Mouse (Mus musculus): Measurements from ENCODE around the gene Hpd. TPM values are rescaled to one million over a fixed set of nuclear protein-coding genes. Genes with fewer than 3 reads are reported as not detected.

Hpd gene
- total and polyA plus RNA-seq, 3 experiments, result 0.20 TPM; not detected in 2

DNA sequence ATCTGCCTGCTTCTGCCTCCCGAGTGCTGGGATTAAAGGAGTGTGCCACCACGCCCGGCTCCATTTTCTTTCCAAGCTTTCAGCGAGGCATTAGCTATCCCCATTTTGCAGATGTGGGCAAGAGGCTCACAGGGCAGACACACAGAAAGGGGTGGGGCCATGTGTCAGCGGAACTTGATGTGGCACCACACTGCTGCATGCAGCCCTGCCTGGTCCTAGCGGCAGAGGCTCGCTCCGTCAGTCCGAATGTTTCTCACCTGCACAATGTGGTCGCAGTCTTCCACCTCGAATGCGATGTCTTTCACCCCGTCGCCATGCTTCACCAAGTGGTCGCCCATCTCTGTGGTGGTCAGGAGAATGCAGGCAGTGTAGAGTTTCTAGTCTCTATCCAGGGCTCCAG, 2.1 kb downstream of the Hpd start:
- Histone ChIP-seq H3K27me3 (replicated peaks) (peaks cover 2% of the 10 kb centered on the region), H3K4me3 (replicated peaks in 1 of 3; ENCODE audit: low read depth in 2 of 3, low read length in 2 of 3, poor library complexity in 1 of 3) (no peak overlapping the region), H3K27ac (ENCODE audit: insufficient read depth, low read depth) (no peak overlapping the region), H3K9me3 (replicated peaks; ENCODE audit: low read length) (peaks cover 16% of the 10 kb centered on the region), H3K9ac (ENCODE audit: insufficient read depth, low read depth) (no peak overlapping the region), H3K36me3 (replicated peaks in 1 of 2; ENCODE audit: control insufficient read depth in 1 of 2, insufficient read depth in 1 of 2, low read length in 1 of 2) (no peaks in the 10 kb centered on the region), H3K4me1 (ENCODE audit: control insufficient read depth in 1 of 2, insufficient read depth in 2 of 2) (peaks cover 0 to 22% of the 10 kb centered on the region in 2 experiments; a peak in 2 of 4 replicates), H3K4me2 (ENCODE audit: insufficient read depth, low read depth, poor library complexity, severe bottlenecking) (no peak overlapping the region), H3K79me2 (replicated peaks; ENCODE audit: control insufficient read depth, extremely low read depth, insufficient read depth, poor library complexity, severe bottlenecking) (no peaks in the 10 kb centered on the region)
- DNase-seq (ENCODE audit: extremely low read depth), result no peak
- in situ Hi-C loops (cut with MboI; ENCODE audit: low pct_ligation_motif_present, low pct_unique_long_range_greater_than_20kb, low sequenced_read_pairs) (no loop called here), dilution Hi-C loops (cut with MboI; ENCODE audit: extremely low pct_ligation_motif_present, extremely low pct_unique_long_range_greater_than_20kb, low sequenced_read_pairs) (no loop called here)
- TF ChIP-seq PAX5 (IDR thresholded peaks at IDR 0.05; ENCODE audit: low read length) (no peak), UBTF (IDR thresholded peaks at IDR 0.05; ENCODE audit: low read depth, low read length) (no peak), HCFC1 (IDR thresholded peaks at IDR 0.05; ENCODE audit: low read depth, low read length) (no peak), MAX (IDR thresholded peaks at IDR 0.05; ENCODE audit: low read length) (no peak), TCF12 (IDR thresholded peaks at IDR 0.05; ENCODE audit: low read depth, low read length) (no peak), TBP (conservative IDR thresholded peaks at IDR 0.05; ENCODE audit: low read depth, low read length) (no peak), JUND (conservative IDR thresholded peaks at IDR 0.05; ENCODE audit: low read depth, low read length) (no peak)

DNA sequence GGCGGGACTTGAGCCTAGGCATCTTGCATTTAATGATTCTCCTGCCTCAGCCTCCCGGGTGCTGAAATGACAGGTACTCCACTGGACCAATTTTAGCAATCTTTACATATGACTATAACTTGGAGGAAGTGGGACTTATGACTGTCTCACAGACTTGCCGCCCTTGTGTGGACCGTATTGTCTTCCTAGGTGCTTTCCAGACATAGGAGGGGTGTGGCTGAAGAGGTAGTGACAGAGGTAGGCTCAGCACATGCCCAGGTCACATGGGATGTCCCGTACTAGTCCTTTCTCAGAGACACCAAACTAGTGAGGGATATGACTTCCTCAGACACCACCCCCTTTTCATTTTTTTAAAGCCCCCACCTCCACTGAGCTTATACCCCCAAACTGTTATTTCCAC, 3.7 kb downstream of the Hpd start:
- dilution Hi-C loops (cut with MboI; ENCODE audit: extremely low pct_ligation_motif_present, extremely low pct_unique_long_range_greater_than_20kb, low sequenced_read_pairs), result no loop called here
- Histone ChIP-seq H3K9ac (ENCODE audit: insufficient read depth, low read depth) (no peak overlapping the region), H3K9me3 (replicated peaks; ENCODE audit: low read length) (peaks cover 22% of the 10 kb centered on the region), H3K27me3 (replicated peaks) (no peaks in the 10 kb centered on the region), H3K27ac (ENCODE audit: insufficient read depth, low read depth) (no peak overlapping the region), H3K36me3 (replicated peaks in 1 of 2; ENCODE audit: control insufficient read depth in 1 of 2, insufficient read depth in 1 of 2, low read length in 1 of 2) (no peaks in the 10 kb centered on the region), H3K4me3 (replicated peaks in 1 of 3; ENCODE audit: low read depth in 2 of 3, low read length in 2 of 3, poor library complexity in 1 of 3) (no peak overlapping the region), H3K79me2 (replicated peaks; ENCODE audit: control insufficient read depth, extremely low read depth, insufficient read depth, poor library complexity, severe bottlenecking) (no peaks in the 10 kb centered on the region), H3K4me2 (ENCODE audit: insufficient read depth, low read depth, poor library complexity, severe bottlenecking) (0 out of 2 replicates have a peak overlapping the region, but pooled peaks have one; percentile 37), H3K4me1 (ENCODE audit: control insufficient read depth in 1 of 2, insufficient read depth in 2 of 2) (peaks cover 0 to 22% of the 10 kb centered on the region in 2 experiments; a peak in 2 of 4 replicates)
- in situ Hi-C loops (cut with MboI; ENCODE audit: low pct_ligation_motif_present, low pct_unique_long_range_greater_than_20kb, low sequenced_read_pairs), result no loop called here
- DNase-seq (ENCODE audit: extremely low read depth), result peak; percentile 26
- no peak for TF ChIP-seq ELF1 (IDR thresholded peaks at IDR 0.05; ENCODE audit: low read depth, low read length)
- no peak for TF ChIP-seq CTCF (conservative IDR thresholded peaks at IDR 0.05 in 1 of 2, IDR thresholded peaks at IDR 0.05 in 1 of 2; ENCODE audit: low read depth in 2 of 2, low read length in 2 of 2)
- TF ChIP-seq MEF2A (IDR thresholded peaks at IDR 0.05; ENCODE audit: borderline replicate concordance, low read depth, low read length), result peak; percentile 49; the same call in 1 of the 2 replicates
- no peak for TF ChIP-seq USF2 (conservative IDR thresholded peaks at IDR 0.05; ENCODE audit: low read depth, low read length)
- TF ChIP-seq JUND (conservative IDR thresholded peaks at IDR 0.05; ENCODE audit: low read depth, low read length), result no peak
- TF ChIP-seq NRF1 (IDR thresholded peaks at IDR 0.05; ENCODE audit: low read depth, low read length), result 0 out of 2 replicates have a peak, but pooled peaks have one; percentile 14
- no peak for TF ChIP-seq MAZ (IDR thresholded peaks at IDR 0.05; ENCODE audit: low read depth, low read length)
- no peak for TF ChIP-seq RCOR1 (conservative IDR thresholded peaks at IDR 0.05; ENCODE audit: low read depth, low read length)
- TF ChIP-seq USF1 (IDR thresholded peaks at IDR 0.05; ENCODE audit: low read depth, low read length), result no peak
- no peak for TF ChIP-seq SMC3 (IDR thresholded peaks at IDR 0.05; ENCODE audit: low read depth, low read length)
- TF ChIP-seq IRF4 (IDR thresholded peaks at IDR 0.05; ENCODE audit: low read depth, low read length), result 0 out of 2 replicates have a peak, but pooled peaks have one; percentile 12
- no peak for TF ChIP-seq PAX5 (IDR thresholded peaks at IDR 0.05; ENCODE audit: low read length)

Data from CH12.LX (cell line).